Mouse (Mus musculus) stomach, postnatal 0 days (tissue): Measurements from ENCODE around the gene Eif2ak3. TPM values are rescaled to one million over a fixed set of nuclear protein-coding genes. Genes with fewer than 3 reads are reported as not detected.

Source experiments
- ATAC-seq: fragments of 200-750 bp; cut with Nextera tagmentation; 2 replicates; pipeline ENCODE4 v1.8.0; 2017; ENCODE audit not compliant: low FRiP score, low TSS enrichment
- DNase-seq: peaks from one replicate; pipeline ENCODE4 v3.0.0-alpha.2; 2016; ENCODE audit warnings: low spot score
- H3K27ac ChIP-seq: fragments of 300-500 bp; sonication (generic); replicated peaks from 2 replicates; pipeline ENCODE4 v1.5.1; 2014; ENCODE audit warnings: mild to moderate bottlenecking, control low read depth
- H3K27me3 ChIP-seq: fragments of 300-500 bp; sonication (generic); 2 replicates; pipeline ENCODE4 v1.6.1; 2014; ENCODE audit warnings: low read length; ENCODE audit not compliant: control insufficient read depth, insufficient read depth
- H3K36me3 ChIP-seq: fragments of 300-500 bp; sonication (generic); 2 replicates; pipeline ENCODE4 v1.6.1; 2014; ENCODE audit warnings: low read length, mixed read lengths; ENCODE audit not compliant: control insufficient read depth, insufficient read depth
- H3K4me1 ChIP-seq: fragments of 300-500 bp; sonication (generic); replicated peaks from 2 replicates; pipeline ENCODE4 v1.6.1; 2014; ENCODE audit warnings: antibody characterized with exemption; ENCODE audit not compliant: control insufficient read depth, insufficient read depth
- H3K4me2 ChIP-seq: fragments of 300-500 bp; sonication (generic); replicated peaks from 2 replicates; pipeline ENCODE4 v1.6.1; 2014; ENCODE audit warnings: low read depth, mild to moderate bottlenecking, control low read depth, moderate library complexity
- H3K4me3 ChIP-seq: fragments of 300-500 bp; sonication (generic); 2 replicates; pipeline ENCODE4 v1.5.1; 2014; ENCODE audit warnings: low read depth, low read length, control low read depth
- H3K9ac ChIP-seq: fragments of 300-500 bp; sonication (generic); 2 replicates; pipeline ENCODE4 v1.6.1; 2014; ENCODE audit warnings: mild to moderate bottlenecking, low read length, control low read depth, mixed read lengths
- H3K9me3 ChIP-seq: fragments of 300-500 bp; sonication (generic); 2 replicates; pipeline ENCODE4 v1.6.1; 2016; ENCODE audit warnings: low read length; ENCODE audit not compliant: control insufficient read depth
- CTCF ChIP-seq: IDR thresholded peaks from 2 replicates; pipeline ENCODE4 v1.5.1; 2016; ENCODE audit warnings: antibody characterized with exemption, low read depth, mild to moderate bottlenecking, moderate library complexity
- EP300 ChIP-seq: optimal IDR thresholded peaks from 2 replicates; pipeline ENCODE3; 2016; ENCODE audit warnings: antibody characterized with exemption
- WGBS: fragments of 180-500 bp; shearing (Covaris S2); extraction: QIAGEN DNeasy Blood & Tissue Kit; methylation state at CpG from one replicate; pipeline ENCODE4 v1.1.7; 2014; 5-methylcytosine and 5-hydroxymethylcytosine counted together
- polyA plus RNA-seq: library from polyadenylated mRNA; unstranded; fragments of >200 nt; fragmentation: Nextera tagmentation; extraction: Ambion mirVana; gene quantifications from 2 replicates; pipeline ENCODE4 v1.2.1, GENCODE M21; 2015

The Eif2ak3 gene
- polyA plus RNA-seq, 1 experiment from 2014 or later: 7.6 TPM

GRCm38 (mm10) chr6:70898166-70898565, 53.9 kb downstream of the Eif2ak3 start:
- Histone ChIP-seq H3K27me3 (no peaks in the 10 kb centered on the region), H3K4me3 (no peak overlapping the region), H3K9me3 (no peaks in the 10 kb centered on the region), H3K4me1 (no peaks in the 10 kb centered on the region), H3K36me3 (peaks cover 13% of the 10 kb centered on the region; the same call in 1 of the 2 replicates), H3K27ac (no peak overlapping the region), H3K9ac (no peak overlapping the region), H3K4me2 (no peak overlapping the region)
- ATAC-seq: no peak
- 75% methylated on average over 6 of the region's 6 CpGs for WGBS
- TF ChIP-seq EP300: no peak
- TF ChIP-seq CTCF: peak; percentile 21; the same call in 1 of the 2 replicates
- DNase-seq: no peak

GRCm38 (mm10) chr6:70899594-70900003, 55.3 kb downstream of the Eif2ak3 start:
- no peak overlapping the region for H3K9ac ChIP-seq
- H3K27ac ChIP-seq: no peak overlapping the region
- TF ChIP-seq EP300 (no peak), CTCF (no peak)
- H3K36me3 ChIP-seq: peaks cover 18% of the 10 kb centered on the region
- no peak overlapping the region for H3K4me3 ChIP-seq
- WGBS: 74% methylated on average over 8 of the region's 8 CpGs
- ATAC-seq: no peak
- no peak for DNase-seq
- H3K4me2 ChIP-seq: no peak overlapping the region
- no peaks in the 10 kb centered on the region for H3K27me3 ChIP-seq
- H3K4me1 ChIP-seq: no peaks in the 10 kb centered on the region
- H3K9me3 ChIP-seq: no peaks in the 10 kb centered on the region

- H3K27ac ChIP-seq: no peak overlapping the region
Measured at GRCm38 (mm10) chr6:70903689-70904088, 59.4 kb downstream of the Eif2ak3 start.

GRCm38 (mm10) chr6:70909572-70909971, 65.3 kb downstream of the Eif2ak3 start:
- no peak for DNase-seq

More at GRCm38 (mm10) chr6:70903689-70904088, 59.4 kb downstream of the Eif2ak3 start:
- no peak for ATAC-seq
- TF ChIP-seq EP300: no peak
- TF ChIP-seq CTCF: no peak
- Histone ChIP-seq H3K9me3 (no peaks in the 10 kb centered on the region), H3K4me2 (no peak overlapping the region), H3K9ac (no peak overlapping the region), H3K27me3 (no peaks in the 10 kb centered on the region), H3K36me3 (peaks cover 29% of the 10 kb centered on the region), H3K4me3 (no peak overlapping the region), H3K4me1 (no peaks in the 10 kb centered on the region)
- 86% methylated on average over 5 of the region's 5 CpGs for WGBS
- no peak for DNase-seq

GRCm38 (mm10) chr6:70910285-70910684, 66.0 kb downstream of the Eif2ak3 start:
- ATAC-seq (no peak), DNase-seq (no peak)
- no peak overlapping the region for H3K27ac ChIP-seq
- no peaks in the 10 kb centered on the region for H3K9me3 ChIP-seq
- TF ChIP-seq CTCF (no peak), EP300 (no peak)
- H3K4me2 ChIP-seq: no peak overlapping the region
- WGBS: 56% methylated on average over 4 of the region's 4 CpGs
- H3K4me3 ChIP-seq: no peak overlapping the region
- peaks cover 11% of the 10 kb centered on the region; the same call in 1 of the 2 replicates for H3K36me3 ChIP-seq
- H3K9ac ChIP-seq: no peak overlapping the region
- no peaks in the 10 kb centered on the region for H3K4me1 ChIP-seq
- H3K27me3 ChIP-seq: no peaks in the 10 kb centered on the region

More at GRCm38 (mm10) chr6:70909572-70909971, 65.3 kb downstream of the Eif2ak3 start:
- no peak overlapping the region for H3K27ac ChIP-seq
- no peaks in the 10 kb centered on the region for H3K4me1 ChIP-seq
- no peaks in the 10 kb centered on the region for H3K27me3 ChIP-seq
- ATAC-seq: no peak
- H3K4me2 ChIP-seq: no peak overlapping the region
- TF ChIP-seq EP300 (no peak), CTCF (no peak)
- H3K9me3 ChIP-seq: no peaks in the 10 kb centered on the region
- no peak overlapping the region for H3K9ac ChIP-seq
- H3K36me3 ChIP-seq: peaks cover 14% of the 10 kb centered on the region; the same call in 1 of the 2 replicates
- 91% methylated on average over 7 of the region's 7 CpGs for WGBS
- no peak overlapping the region for H3K4me3 ChIP-seq

GRCm38 (mm10) chr6:70911668-70912395, 67.5 kb downstream of the Eif2ak3 start:
- no peak for DNase-seq
- Histone ChIP-seq H3K27me3 (no peaks in the 10 kb centered on the region), H3K4me2 (peak overlapping the region; percentile 12; the same call in 1 of the 2 replicates), H3K9ac (no peak overlapping the region), H3K27ac (no peak overlapping the region), H3K4me3 (no peak overlapping the region), H3K36me3 (no peaks in the 10 kb centered on the region), H3K4me1 (no peaks in the 10 kb centered on the region), H3K9me3 (no peaks in the 10 kb centered on the region)
- TF ChIP-seq EP300 (no peak), CTCF (no peak)
- no peak for ATAC-seq
- WGBS: 11% methylated on average over 20 of the region's 20 CpGs
